ENCODE assay signal across 11 mouse cellular contexts in genomic region chr3:149295942-149296341, GRCm38 (mm10).
DNase-seq lines count a peak whose midpoint lies in the region; ATAC-seq and TF ChIP-seq lines count a peak whose summit lies in the region.
"Had no signal": no experiment of that assay in that cellular context is flagged by ENCODE, and none has a peak within 500 bp of the region (broad histone marks: within the 10 kb centered on the region; RNA-seq: fewer than 3 reads in every experiment).

No protein-coding gene starts in this region.

- H3K4me2 ChIP-seq in heart, embryonic 12.5 days, result no peak overlapping the region
- no peak overlapping the region for H3K4me2 ChIP-seq in neural tube, embryonic 13.5 days
- no peak overlapping the region for H3K4me2 ChIP-seq in stomach, postnatal 0 days (replicated peaks; ENCODE audit: low read depth)
- H3K4me2 ChIP-seq: lung, embryonic 15.5 days had no signal

- no peak for ATAC-seq in heart, embryonic 12.5 days (ENCODE audit: insufficient number of reproducible peaks, low FRiP score)
- peak; percentile 64 for ATAC-seq in neural tube, embryonic 13.5 days (ENCODE audit: low read depth)
- no peak for ATAC-seq in stomach, postnatal 0 days (ENCODE audit: low FRiP score, low TSS enrichment)

- H3K9ac ChIP-seq in heart, embryonic 12.5 days, result no peak overlapping the region
- no peak overlapping the region for H3K9ac ChIP-seq in neural tube, embryonic 13.5 days
- H3K9ac ChIP-seq in stomach, postnatal 0 days (ENCODE audit: low read length), result no peak overlapping the region
- H3K9ac ChIP-seq: lung, embryonic 15.5 days had no signal

- no peaks in the 10 kb centered on the region for H3K9me3 ChIP-seq in heart, embryonic 12.5 days (replicated peaks)
- H3K9me3 ChIP-seq in forebrain, embryonic 10.5 days, result no peaks in the 10 kb centered on the region
- H3K9me3 ChIP-seq in neural tube, embryonic 13.5 days, result no peaks in the 10 kb centered on the region
- no peaks in the 10 kb centered on the region for H3K9me3 ChIP-seq in stomach, postnatal 0 days (ENCODE audit: control insufficient read depth, low read length)
- H3K9me3 ChIP-seq: lung, embryonic 15.5 days had no signal

- no peaks in the 10 kb centered on the region for H3K36me3 ChIP-seq in heart, embryonic 12.5 days
- no peaks in the 10 kb centered on the region for H3K36me3 ChIP-seq in forebrain, embryonic 10.5 days (replicated peaks)
- H3K36me3 ChIP-seq in neural tube, embryonic 13.5 days, result no peaks in the 10 kb centered on the region
- H3K36me3 ChIP-seq in stomach, postnatal 0 days (ENCODE audit: control insufficient read depth, insufficient read depth, low read length), result no peaks in the 10 kb centered on the region
- H3K36me3 ChIP-seq: lung, embryonic 15.5 days had no signal

- no peak for TF ChIP-seq CTCF in stomach, postnatal 0 days (IDR thresholded peaks at IDR 0.05; ENCODE audit: low read depth)

- no peaks in the 10 kb centered on the region for H3K4me1 ChIP-seq in heart, embryonic 12.5 days (replicated peaks)
- peaks cover 81% of the 10 kb centered on the region for H3K4me1 ChIP-seq in forebrain, embryonic 10.5 days
- peaks cover 35% of the 10 kb centered on the region for H3K4me1 ChIP-seq in neural tube, embryonic 13.5 days (replicated peaks)
- H3K4me1 ChIP-seq in stomach, postnatal 0 days (replicated peaks; ENCODE audit: control insufficient read depth, insufficient read depth), result no peaks in the 10 kb centered on the region
- H3K4me1 ChIP-seq: lung, embryonic 15.5 days had no signal

- no peak overlapping the region for H3K27ac ChIP-seq in heart, embryonic 12.5 days (ENCODE audit: poor library complexity, severe bottlenecking)
- peak overlapping the region; percentile 81 for H3K27ac ChIP-seq in forebrain, embryonic 10.5 days
- H3K27ac ChIP-seq in neural tube, embryonic 13.5 days (replicated peaks), result peak overlapping the region; percentile 76
- H3K27ac ChIP-seq in stomach, postnatal 0 days (replicated peaks), result no peak overlapping the region
- H3K27ac ChIP-seq: lung, embryonic 15.5 days had no signal

- DNase-seq in heart, adult 11 months, result peak; percentile 35
- DNase-seq in forebrain, embryonic 10.5 days (ENCODE audit: extremely low spot score, low spot score), result peak; percentile 78
- peak; percentile 32 for DNase-seq in layer of hippocampus, adult 9-11 months
- no peak for DNase-seq in adrenal gland, postnatal 4 days (ENCODE audit: low spot score in 2 of 2)
- DNase-seq in kidney, postnatal 25 days, result no peak
- DNase-seq in stomach, postnatal 0 days (ENCODE audit: low spot score), result no peak
- DNase-seq: cerebellum, adult 11 months; kidney, postnatal 14 days had no signal

- TF ChIP-seq EP300 in stomach, postnatal 0 days (optimal IDR thresholded peaks at IDR 0.05), result no peak

- H3K27me3 ChIP-seq in heart, embryonic 12.5 days (replicated peaks), result no peaks in the 10 kb centered on the region
- H3K27me3 ChIP-seq in forebrain, embryonic 10.5 days (ENCODE audit: poor library complexity, severe bottlenecking), result peaks cover 21% of the 10 kb centered on the region
- H3K27me3 ChIP-seq in neural tube, embryonic 13.5 days, result peaks cover 7% of the 10 kb centered on the region; the same call in 1 of the 2 replicates
- no peaks in the 10 kb centered on the region for H3K27me3 ChIP-seq in stomach, postnatal 0 days (ENCODE audit: control insufficient read depth, insufficient read depth, low read length)
- H3K27me3 ChIP-seq: lung, embryonic 15.5 days had no signal

- no peak overlapping the region for H3K4me3 ChIP-seq in heart, embryonic 12.5 days
- H3K4me3 ChIP-seq in forebrain, embryonic 10.5 days, result 0 out of 2 replicates have a peak overlapping the region, but pooled peaks have one; percentile 1
- no peak overlapping the region for H3K4me3 ChIP-seq in neural tube, embryonic 13.5 days
- no peak overlapping the region for H3K4me3 ChIP-seq in stomach, postnatal 0 days (ENCODE audit: low read depth, low read length)
- H3K4me3 ChIP-seq: lung, embryonic 15.5 days had no signal

- 70% methylated on average over 5 of the region's 7 CpGs for WGBS in heart, embryonic 12.5 days
- WGBS in forebrain, embryonic 10.5 days, result 26% methylated on average over 6 of the region's 7 CpGs
- WGBS in neural tube, embryonic 13.5 days, result 44% methylated on average over 6 of the region's 7 CpGs
- 88% methylated on average over 5 of the region's 7 CpGs for WGBS in stomach, postnatal 0 days

Comparison
In these comparisons a context has a peak if more than half of its experiments do, and no peak if none do; other contexts are left out.
1. DNase-seq: peak in heart, adult 11 months (single experiment), forebrain, embryonic 10.5 days (single experiment) and layer of hippocampus, adult 9-11 months (single experiment); none in adrenal gland, postnatal 4 days (0 of 2), kidney, postnatal 25 days (0 of 2) and stomach, postnatal 0 days (single experiment).
2. H3K27ac ChIP-seq: peak in forebrain, embryonic 10.5 days (single experiment) and neural tube, embryonic 13.5 days (single experiment); none in heart, embryonic 12.5 days (single experiment) and stomach, postnatal 0 days (single experiment).